Mouse (Mus musculus): ENCODE data around the gene Vamp2.

DNA sequence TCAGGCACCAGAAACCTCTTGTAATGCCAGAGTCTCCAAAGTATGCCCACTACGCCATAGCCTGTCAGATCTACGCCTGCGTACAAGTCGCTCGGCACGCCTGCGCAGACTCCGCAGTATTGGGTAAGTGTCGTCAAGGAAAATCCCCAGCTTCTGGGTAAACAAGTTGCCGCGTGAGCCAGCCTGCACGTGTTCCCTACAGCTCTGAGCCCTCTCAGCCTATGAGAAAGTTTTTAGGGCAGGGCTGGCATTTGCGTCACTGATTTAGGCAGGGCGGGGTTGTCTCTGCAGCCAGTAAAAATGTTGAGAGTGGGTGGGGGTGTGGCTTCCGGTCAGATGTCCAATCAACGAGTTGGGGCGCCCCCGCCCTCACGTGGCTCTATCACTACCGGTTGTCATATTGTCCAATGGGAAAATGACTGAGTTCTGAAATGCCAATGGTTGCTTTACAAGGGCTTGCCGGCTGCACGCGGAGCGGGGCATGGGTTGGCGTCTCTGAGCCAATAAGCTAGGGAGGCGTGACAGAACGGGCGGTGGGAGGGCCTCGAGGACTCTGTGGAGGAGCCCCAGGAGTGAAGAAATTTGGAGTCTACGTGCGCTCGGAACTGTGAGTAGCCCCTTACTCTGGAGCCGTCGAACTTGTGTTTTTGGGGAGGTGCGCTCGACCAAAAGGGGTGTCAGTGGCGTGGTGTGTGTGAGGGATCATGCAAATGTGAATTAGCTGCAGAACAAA is 6.6 kb downstream of the Vamp2 start, which contains the start of gene Per1:
- no peak for TF ChIP-seq CTCF (conservative IDR thresholded peaks at IDR 0.05; ENCODE audit: low read length)
- TF ChIP-seq NANOG (IDR thresholded peaks at IDR 0.05; ENCODE audit: borderline replicate concordance, low read length), result no peak
